In genomic region chrX:150593266-150594035, GRCm38 (mm10) we compare ENCODE assay signal across 23 mouse cellular contexts. TPM values are rescaled to one million over a fixed set of nuclear protein-coding genes. Genes with fewer than 3 reads are reported as not detected.
DNase-seq lines count a peak whose midpoint lies in the region; ATAC-seq and TF ChIP-seq lines count a peak whose summit lies in the region.
"Had no signal": no experiment of that assay in that cellular context is flagged by ENCODE, and none has a peak within 500 bp of the region (broad histone marks: within the 10 kb centered on the region; RNA-seq: fewer than 3 reads in every experiment).

No protein-coding gene starts in this region.

- H3K9ac ChIP-seq in heart, embryonic 12.5 days = no peak overlapping the region
- peak overlapping the region; percentile 71; the same call in 1 of the 2 replicates for H3K9ac ChIP-seq in liver, adult 2 months (ENCODE audit: low read depth, low read length)
- H3K9ac ChIP-seq in liver, embryonic 11.5 days (ENCODE audit: low read depth, low read length) = no peak overlapping the region
- H3K9ac ChIP-seq: hindbrain, embryonic 12.5 days; limb, embryonic 13.5 days; liver, embryonic 15.5 days; midbrain, embryonic 15.5 days; neural tube, embryonic 12.5 days had no signal

- no peaks in the 10 kb centered on the region for H3K36me3 ChIP-seq in heart, embryonic 12.5 days
- no peaks in the 10 kb centered on the region for H3K36me3 ChIP-seq in liver, adult 2 months (ENCODE audit: control insufficient read depth, insufficient read depth, low read length)
- no peaks in the 10 kb centered on the region for H3K36me3 ChIP-seq in liver, embryonic 11.5 days (ENCODE audit: control insufficient read depth, insufficient read depth, low read length)
- no peaks in the 10 kb centered on the region for H3K36me3 ChIP-seq in limb, embryonic 10.5 days
- H3K36me3 ChIP-seq: hindbrain, embryonic 12.5 days; limb, embryonic 13.5 days; liver, embryonic 15.5 days; midbrain, embryonic 15.5 days; neural tube, embryonic 12.5 days had no signal

- peak; percentile 38 for DNase-seq in adrenal gland, postnatal 14 days
- DNase-seq in adrenal gland, postnatal 4 days (ENCODE audit: low spot score in 2 of 2) = no peak
- DNase-seq in heart, adult 9 months (ENCODE audit: low spot score in 2 of 2) = peak; percentile 31 to 44
- peak; percentile 82 for DNase-seq in liver, adult 2 months (ENCODE audit: extremely low read depth, low read depth, low spot score)
- no peak for DNase-seq in liver, embryonic 11.5 days (ENCODE audit: low spot score)
- peak; percentile 16 for DNase-seq in heart, postnatal 4 days
- DNase-seq in limb, embryonic 10.5 days (ENCODE audit: low spot score) = no peak
- DNase-seq: cerebellum, adult 9-10 months; gastrocnemius, postnatal 10 days; kidney, postnatal 10 days; layer of hippocampus, postnatal 36 days; lung, postnatal 4 days; right cerebral cortex, postnatal 14 days; spleen, adult 18-20 months had no signal

- no peak overlapping the region for H3K4me2 ChIP-seq in heart, embryonic 12.5 days
- no peak overlapping the region for H3K4me2 ChIP-seq in liver, embryonic 11.5 days
- H3K4me2 ChIP-seq: hindbrain, embryonic 12.5 days; limb, embryonic 13.5 days; liver, embryonic 15.5 days; midbrain, embryonic 15.5 days; neural tube, embryonic 12.5 days had no signal

- 75% methylated on average over 12 of the region's 12 CpGs for WGBS in heart, embryonic 12.5 days
- 22% methylated on average over 12 of the region's 12 CpGs for WGBS in liver, adult 2 months
- 86% methylated on average over 12 of the region's 12 CpGs for WGBS in liver, embryonic 11.5 days
- WGBS in limb, embryonic 10.5 days = 90% methylated on average over 12 of the region's 12 CpGs

- H3K9me3 ChIP-seq in heart, embryonic 12.5 days (replicated peaks) = no peaks in the 10 kb centered on the region
- no peaks in the 10 kb centered on the region for H3K9me3 ChIP-seq in liver, embryonic 11.5 days (ENCODE audit: control insufficient read depth, low read length)
- no peaks in the 10 kb centered on the region for H3K9me3 ChIP-seq in limb, embryonic 10.5 days (replicated peaks)
- H3K9me3 ChIP-seq: hindbrain, embryonic 12.5 days; limb, embryonic 13.5 days; liver, embryonic 15.5 days; midbrain, embryonic 15.5 days; neural tube, embryonic 12.5 days had no signal

- H3K27ac ChIP-seq in heart, embryonic 12.5 days (ENCODE audit: poor library complexity, severe bottlenecking) = no peak overlapping the region
- H3K27ac ChIP-seq in liver, adult 2 months (replicated peaks; ENCODE audit: insufficient read depth, low read depth, low read length) = peak overlapping the region; percentile 88
- no peak overlapping the region for H3K27ac ChIP-seq in liver, embryonic 11.5 days (ENCODE audit: low read depth, low read length)
- no peak overlapping the region for H3K27ac ChIP-seq in limb, embryonic 10.5 days
- H3K27ac ChIP-seq: hindbrain, embryonic 12.5 days; limb, embryonic 13.5 days; midbrain, embryonic 15.5 days; neural tube, embryonic 12.5 days had no signal

- ATAC-seq in heart, embryonic 12.5 days (ENCODE audit: insufficient number of reproducible peaks, low FRiP score) = no peak
- ATAC-seq in liver, embryonic 11.5 days (replicated peaks; ENCODE audit: low FRiP score) = no peak
- ATAC-seq: forebrain, embryonic 14.5 days; intestine, postnatal 0 days; midbrain, embryonic 15.5 days; Patski had no signal

- H3K4me1 ChIP-seq in heart, embryonic 12.5 days (replicated peaks) = peaks cover 10% of the 10 kb centered on the region; the same call in 1 of the 2 replicates
- peaks cover 6% of the 10 kb centered on the region; the same call in 1 of the 2 replicates for H3K4me1 ChIP-seq in liver, adult 2 months (ENCODE audit: control insufficient read depth, insufficient read depth, low read length)
- no peaks in the 10 kb centered on the region; the same call in 1 of the 2 replicates for H3K4me1 ChIP-seq in liver, embryonic 11.5 days (replicated peaks; ENCODE audit: control insufficient read depth, insufficient read depth, low read length)
- no peaks in the 10 kb centered on the region for H3K4me1 ChIP-seq in limb, embryonic 10.5 days
- H3K4me1 ChIP-seq: hindbrain, embryonic 12.5 days; limb, embryonic 13.5 days; midbrain, embryonic 15.5 days; neural tube, embryonic 12.5 days had no signal

- no peak for TF ChIP-seq CTCF in liver, adult 2 months (IDR thresholded peaks at IDR 0.05; ENCODE audit: low read depth, low read length)

- no peak for TF ChIP-seq POLR2A in liver, adult 2 months (IDR thresholded peaks at IDR 0.05; ENCODE audit: extremely low read depth, insufficient read depth, low read length)

- H3K4me3 ChIP-seq in heart, embryonic 12.5 days = no peak overlapping the region
- H3K4me3 ChIP-seq in liver, adult 2 months (ENCODE audit: insufficient read depth, low read depth, low read length) = peak overlapping the region; percentile 41
- no peak overlapping the region for H3K4me3 ChIP-seq in liver, embryonic 11.5 days (ENCODE audit: low read depth, low read length)
- no peak overlapping the region for H3K4me3 ChIP-seq in limb, embryonic 10.5 days
- H3K4me3 ChIP-seq: hindbrain, embryonic 12.5 days; limb, embryonic 13.5 days; liver, embryonic 15.5 days; midbrain, embryonic 15.5 days; neural tube, embryonic 12.5 days had no signal

- H3K27me3 ChIP-seq in heart, embryonic 12.5 days (replicated peaks) = no peaks in the 10 kb centered on the region
- no peaks in the 10 kb centered on the region for H3K27me3 ChIP-seq in liver, adult 2 months (ENCODE audit: control insufficient read depth, insufficient read depth, low read length)
- H3K27me3 ChIP-seq in liver, embryonic 11.5 days (replicated peaks; ENCODE audit: control insufficient read depth, insufficient read depth, low read length) = no peaks in the 10 kb centered on the region; the same call in 1 of the 2 replicates
- peaks cover 66% of the 10 kb centered on the region for H3K27me3 ChIP-seq in limb, embryonic 10.5 days (ENCODE audit: low read depth, poor library complexity, severe bottlenecking)
- H3K27me3 ChIP-seq: liver, embryonic 15.5 days; midbrain, embryonic 15.5 days; neural tube, embryonic 12.5 days had no signal

- H3K79me2 ChIP-seq in liver, adult 2 months (ENCODE audit: control insufficient read depth, insufficient read depth, low read length) = 0 out of 2 replicates have a peak, but pooled peaks cover 6% of the 10 kb centered on the region

RNA-seq across cellular contexts. Expression of gene Apex2, which starts 3.8 kb away (rescaled TPM):
- 18.9 and 22.9 TPM in 2 replicates for total RNA-seq in adrenal gland, postnatal 14 days (2021)
- total RNA-seq in adrenal gland, postnatal 4 days (2021) = 10 to 100 TPM; 19.7 to 20.2 TPM
- polyA plus RNA-seq in heart, embryonic 12.5 days (2016; fragmentation: Nextera tagmentation; extraction: Ambion mirVana) = 14.5 TPM in 2 replicates
- total RNA-seq in liver, adult 2 months (2014; rRNA removed) = 9.3 and 10.7 TPM in 2 replicates
- polyA plus RNA-seq in liver, adult 2 months (2012; rRNA removed) = 5.6 and 5.7 TPM in 2 replicates
- polyA plus RNA-seq in liver, embryonic 11.5 days (2014; fragmentation: Nextera tagmentation; extraction: Ambion mirVana) = 20.1 and 20.7 TPM in 2 replicates
- 10 to 100 TPM in 1 of 2 experiments, 1 to 10 TPM in 1; 8.1 to 10.5 TPM for total RNA-seq in heart, postnatal 4 days (2021)
- polyA plus RNA-seq in limb, embryonic 10.5 days (2016; fragmentation: Nextera tagmentation; extraction: Ambion mirVana) = 32.7 and 35.8 TPM in 2 replicates

RNA-seq across cellular contexts. Expression of gene Pfkfb1, which starts 5.4 kb away (rescaled TPM):
- 30.5 and 42.7 TPM in 2 replicates for total RNA-seq in adrenal gland, postnatal 14 days (2021)
- 10 to 100 TPM; 11.6 to 12.0 TPM for total RNA-seq in adrenal gland, postnatal 4 days (2021)
- 6.9 and 7.2 TPM in 2 replicates for polyA plus RNA-seq in heart, embryonic 12.5 days (2016; fragmentation: Nextera tagmentation; extraction: Ambion mirVana)
- 23.8 and 31.6 TPM in 2 replicates for total RNA-seq in liver, adult 2 months (2014; rRNA removed)
- polyA plus RNA-seq in liver, adult 2 months (2012; rRNA removed) = 21.2 and 23.5 TPM in 2 replicates
- polyA plus RNA-seq in liver, embryonic 11.5 days (2014; fragmentation: Nextera tagmentation; extraction: Ambion mirVana) = 8.5 and 10.3 TPM in 2 replicates
- 1 to 10 TPM; 4.2 to 6.7 TPM for total RNA-seq in heart, postnatal 4 days (2021)
- polyA plus RNA-seq in limb, embryonic 10.5 days (2016; fragmentation: Nextera tagmentation; extraction: Ambion mirVana) = 10.8 and 11.1 TPM in 2 replicates

RNA-seq across cellular contexts. Expression of gene Alas2, which starts 46.3 kb away (rescaled TPM):
- total RNA-seq in adrenal gland, postnatal 14 days (2021) = 152 and 203 TPM in 2 replicates
- 10 to 100 TPM; 69.9 to 98.9 TPM for total RNA-seq in adrenal gland, postnatal 4 days (2021)
- polyA plus RNA-seq in heart, embryonic 12.5 days (2016; fragmentation: Nextera tagmentation; extraction: Ambion mirVana) = 156 and 159 TPM in 2 replicates
- total RNA-seq in liver, adult 2 months (2014; rRNA removed) = 15.8 and 28.4 TPM in 2 replicates
- polyA plus RNA-seq in liver, adult 2 months (2012; rRNA removed) = 41.1 and 48.4 TPM in 2 replicates
- 170 and 201 TPM in 2 replicates for polyA plus RNA-seq in liver, embryonic 11.5 days (2014; fragmentation: Nextera tagmentation; extraction: Ambion mirVana)
- total RNA-seq in heart, postnatal 4 days (2021) = 100 to 1,000 TPM in 1 of 2 experiments, 10 to 100 TPM in 1; 61.2 to 216 TPM
- polyA plus RNA-seq in limb, embryonic 10.5 days (2016; fragmentation: Nextera tagmentation; extraction: Ambion mirVana) = 44.8 and 58.6 TPM in 2 replicates

Comparison
In these comparisons a context has a peak if more than half of its experiments do, and no peak if none do; other contexts are left out.
1. DNase-seq: peak in adrenal gland, postnatal 14 days (single experiment), heart, adult 9 months (2 of 2), liver, adult 2 months (single experiment) and heart, postnatal 4 days (single experiment); none in adrenal gland, postnatal 4 days (0 of 2), liver, embryonic 11.5 days (single experiment) and limb, embryonic 10.5 days (single experiment).